Mouse (Mus musculus) heart, adult 2 months (tissue): ENCODE results near the gene Dtl. TPM values are rescaled to one million over a fixed set of nuclear protein-coding genes. Genes with fewer than 3 reads are reported as not detected.

Source experiments
- DNase-seq, 2 experiments: peaks; one replicate each; pipeline ENCODE4 v3.0.0; 2021
- H3K27ac ChIP-seq: fragments of 200-600 bp; 2 replicates; pipeline ENCODE4 v1.8.1; 2022
- H3K27me3 ChIP-seq: fragments of 200-500 bp; 2 replicates; pipeline ENCODE4 v1.6.1; 2012; ENCODE audit warnings: mild to moderate bottlenecking, low read length, inconsistent platforms, mixed read lengths; ENCODE audit not compliant: control insufficient read depth, insufficient read depth
- H3K36me3 ChIP-seq: fragments of 200-500 bp; 2 replicates; pipeline ENCODE4 v1.6.1; 2012; ENCODE audit warnings: low read length, inconsistent platforms; ENCODE audit not compliant: control insufficient read depth, insufficient read depth
- H3K4me1 ChIP-seq: fragments of 200-500 bp; 2 replicates; pipeline ENCODE4 v1.6.1; 2011; ENCODE audit warnings: low read length; ENCODE audit not compliant: control insufficient read depth, insufficient read depth
- H3K4me3 ChIP-seq: fragments of 200-600 bp; 2 replicates; pipeline ENCODE4 v1.8.1; 2022
- H3K79me2 ChIP-seq: fragments of 200-500 bp; replicated peaks from 2 replicates; pipeline ENCODE4 v1.6.1; 2012; ENCODE audit warnings: mild to moderate bottlenecking, inconsistent platforms, low read length, moderate library complexity, mixed read lengths; ENCODE audit not compliant: control insufficient read depth, insufficient read depth
- H3K9ac ChIP-seq: fragments of 200-500 bp; 2 replicates; pipeline ENCODE4 v1.6.1; 2012; ENCODE audit warnings: low read depth, mild to moderate bottlenecking, control low read depth, inconsistent platforms, low read length, mixed read lengths
- CTCF ChIP-seq: fragments of 200-600 bp; IDR thresholded peaks from 2 replicates; pipeline ENCODE4 v1.8.1; 2022; ENCODE audit warnings: antibody characterized with exemption, mild to moderate bottlenecking, moderate library complexity
- EP300 ChIP-seq: fragments of 200-500 bp; IDR thresholded peaks from 2 replicates; pipeline ENCODE4 v1.6.1; 2011; ENCODE audit warnings: low read depth, low read length, control low read depth; ENCODE audit not compliant: insufficient read depth
- POLR2A ChIP-seq: fragments of 200-500 bp; IDR thresholded peaks from 2 replicates; pipeline ENCODE4 v1.6.1; 2011; ENCODE audit warnings: mild to moderate bottlenecking, low read depth, low read length, control low read depth; ENCODE audit not compliant: insufficient read depth
- WGBS: fragments of 180-500 bp; shearing (Covaris S2); methylation state at CpG from one replicate; pipeline ENCODE4 v1.1.7; 2018; 5-methylcytosine and 5-hydroxymethylcytosine counted together
- intact Hi-C: fragments of 180-260 bp; cut with DNase I; formaldehyde crosslinking; loops from one replicate; pipeline ENCODE4 v1.15.1; 2025
- long read RNA-seq: library from polyadenylated mRNA; stranded (forward); transcript quantifications from one replicate; pipeline ENCODE4 v2.0.0, GENCODE M21; 2021
- polyA plus RNA-seq: library from polyadenylated mRNA; depleted of rRNA; stranded (reverse); fragments of >200 nt; gene quantifications from 2 replicates; pipeline ENCODE4 v1.2.3, GENCODE M21; 2012; rRNA removed
- total RNA-seq, 2 experiments: library from RNA; stranded (reverse); gene quantifications; 2 replicates each; pipeline ENCODE4 v1.2.3; 2021

The Dtl gene
- total RNA-seq (under 1 TPM; 0.16 to 0.27 TPM), polyA plus RNA-seq (0.06 and 0.29 TPM in 2 replicates)
- long read RNA-seq: 0 reads

GRCm38 (mm10) chr1:191575458-191576247 is at the start of gene Dtl, which contains the start of gene Ints7:
TSS of gene Dtl (minus strand) at chr1:191575544.
TSS of gene Ints7 (plus strand) at chr1:191575636.
- H3K4me3 ChIP-seq: peak within 1 kb of the TSS; percentile 84
- DNase-seq: peak; percentile 99 to 100
- peaks cover 3% of the 10 kb centered on the region; the same call in 1 of the 2 replicates for H3K36me3 ChIP-seq
- TF ChIP-seq EP300: peak; percentile 60; the same call in 1 of the 2 replicates
- TF ChIP-seq POLR2A: peak; percentile 90
- no peak; the same call in 1 of the 2 replicates for TF ChIP-seq CTCF
- H3K79me2 ChIP-seq: peaks cover 2% of the 10 kb centered on the region
- H3K27ac ChIP-seq: peak within 1 kb of the TSS; percentile 96
- H3K9ac ChIP-seq: peak within 1 kb of the TSS; percentile 79
- under 1% methylated on average over 70 of the region's 70 CpGs for WGBS
- intact Hi-C loops: loop anchor here (1.0 to 5.0 kb wide), 2 partner anchors 142 to 243 kb away; partner anchors contain the start of gene Lpgat1
- peaks cover 2% of the 10 kb centered on the region; the same call in 1 of the 2 replicates for H3K4me1 ChIP-seq
- H3K27me3 ChIP-seq: no peaks in the 10 kb centered on the region

GRCm38 (mm10) chr1:191625026-191625425 is 49.7 kb upstream of the Dtl start:
- H3K27ac ChIP-seq: no peak overlapping the region
- intact Hi-C loops: no loop called here
- H3K27me3 ChIP-seq: no peaks in the 10 kb centered on the region
- TF ChIP-seq EP300 (no peak), CTCF (no peak), POLR2A (no peak)
- H3K4me3 ChIP-seq: no peak overlapping the region
- H3K79me2 ChIP-seq: no peaks in the 10 kb centered on the region
- H3K9ac ChIP-seq: no peak overlapping the region
- 57% methylated on average over 6 of the region's 6 CpGs for WGBS
- no peaks in the 10 kb centered on the region for H3K36me3 ChIP-seq
- H3K4me1 ChIP-seq: no peaks in the 10 kb centered on the region; the same call in 1 of the 2 replicates
- no peak for DNase-seq

- intact Hi-C loops: loop anchor here (5.0 kb wide), 1 partner anchor 93 kb away; the partner anchor contains the start of gene Lpgat1
Measured at GRCm38 (mm10) chr1:191624492-191624891, 49.1 kb upstream of the Dtl start.

GRCm38 (mm10) chr1:191622801-191623200 is 47.5 kb upstream of the Dtl start:
- peak; percentile 63 for TF ChIP-seq EP300
- TF ChIP-seq POLR2A: no peak
- Histone ChIP-seq H3K79me2 (no peaks in the 10 kb centered on the region), H3K4me3 (no peak overlapping the region), H3K9ac (no peak overlapping the region), H3K36me3 (no peaks in the 10 kb centered on the region), H3K27me3 (no peaks in the 10 kb centered on the region), H3K4me1 (no peaks in the 10 kb centered on the region; the same call in 1 of the 2 replicates), H3K27ac (peak overlapping the region; percentile 57)
- peak; percentile 62 to 74 for DNase-seq
- WGBS: 58% methylated on average over 8 of the region's 8 CpGs
- intact Hi-C loops: loop anchor here (5.0 kb wide), 1 partner anchor 94 kb away; the partner anchor contains the start of gene Lpgat1

More at GRCm38 (mm10) chr1:191624492-191624891, 49.1 kb upstream of the Dtl start:
- DNase-seq: no peak
- no peaks in the 10 kb centered on the region for H3K27me3 ChIP-seq
- no peaks in the 10 kb centered on the region for H3K79me2 ChIP-seq
- H3K27ac ChIP-seq: no peak overlapping the region
- TF ChIP-seq POLR2A (no peak), CTCF (no peak), EP300 (no peak)
- no peak overlapping the region for H3K9ac ChIP-seq
- no peaks in the 10 kb centered on the region; the same call in 1 of the 2 replicates for H3K4me1 ChIP-seq
- H3K4me3 ChIP-seq: no peak overlapping the region
- WGBS: 66% methylated on average over 6 of the region's 6 CpGs
- no peaks in the 10 kb centered on the region for H3K36me3 ChIP-seq

GRCm38 (mm10) chr1:191621096-191621495 is 45.8 kb upstream of the Dtl start:
- no peaks in the 10 kb centered on the region for H3K36me3 ChIP-seq
- no peak overlapping the region for H3K4me3 ChIP-seq
- no peak overlapping the region for H3K9ac ChIP-seq
- 93% methylated on average over 8 of the region's 8 CpGs for WGBS
- H3K27ac ChIP-seq: no peak overlapping the region
- no peaks in the 10 kb centered on the region for H3K27me3 ChIP-seq
- no peak for TF ChIP-seq EP300
- no peak for TF ChIP-seq CTCF
- no peak for TF ChIP-seq POLR2A
- no peaks in the 10 kb centered on the region for H3K79me2 ChIP-seq
- H3K4me1 ChIP-seq: no peaks in the 10 kb centered on the region; the same call in 1 of the 2 replicates
- intact Hi-C loops: loop anchor here (5.0 kb wide), 1 partner anchor 96 kb away; the partner anchor contains the start of gene Lpgat1
- no peak for DNase-seq
